Mouse (Mus musculus): Measurements from ENCODE around the gene Ddx39b. TPM values are rescaled to one million over a fixed set of nuclear protein-coding genes. Genes with fewer than 3 reads are reported as not detected.

The Ddx39b gene
- total and polyA plus RNA-seq, 3 experiments, result 82.3 to 148 (median 83.4) TPM

GRCm38 (mm10) chr17:35239700-35240099, 1.8 kb upstream of the Ddx39b start:
- 62% methylated on average over 5 of the region's 5 CpGs for WGBS
- peak overlapping the region; percentile 98; the same call in 1 of the 2 replicates for H3K27ac ChIP-seq
- TF ChIP-seq POLR2A (IDR thresholded peaks at IDR 0.05; ENCODE audit: insufficient read depth, low read depth, low read length), result no peak
- TF ChIP-seq CTCF (IDR thresholded peaks at IDR 0.05), result no peak
- TF ChIP-seq EP300 (IDR thresholded peaks at IDR 0.05; ENCODE audit: insufficient read depth, low read depth, low read length), result no peak
- no peak for DNase-seq
- peaks cover 4% of the 10 kb centered on the region for H3K79me2 ChIP-seq (replicated peaks; ENCODE audit: control insufficient read depth, insufficient read depth, low read length)
- H3K9ac ChIP-seq (ENCODE audit: low read depth, low read length), result no peak overlapping the region
- peaks cover 13% of the 10 kb centered on the region for H3K36me3 ChIP-seq (ENCODE audit: control insufficient read depth, insufficient read depth, low read length)
- no peaks in the 10 kb centered on the region for H3K27me3 ChIP-seq (ENCODE audit: control insufficient read depth, insufficient read depth, low read length)
- intact Hi-C loops (cut with DNase I), result loop anchor here (5.0 to 10.0 kb wide), 5 partner anchors 117 to 405 kb away; partner anchors contain the start of genes Csnk2b, Dxo, Gpank1 and Nelfe
- H3K4me3 ChIP-seq, result no peak overlapping the region
- peaks cover 14% of the 10 kb centered on the region for H3K4me1 ChIP-seq (ENCODE audit: control insufficient read depth, insufficient read depth, low read length)

- Histone ChIP-seq H3K9ac (ENCODE audit: low read depth, low read length) (peak overlapping the region; percentile 63; the same call in 1 of the 2 replicates), H3K36me3 (ENCODE audit: control insufficient read depth, insufficient read depth, low read length) (peaks cover 19% of the 10 kb centered on the region), H3K4me3 (peak overlapping the region; percentile 77), H3K4me1 (ENCODE audit: control insufficient read depth, insufficient read depth, low read length) (peaks cover 15% of the 10 kb centered on the region), H3K79me2 (replicated peaks; ENCODE audit: control insufficient read depth, insufficient read depth, low read length) (peaks cover 4% of the 10 kb centered on the region), H3K27ac (peak overlapping the region; percentile 98), H3K27me3 (ENCODE audit: control insufficient read depth, insufficient read depth, low read length) (no peaks in the 10 kb centered on the region)
- intact Hi-C loops (cut with DNase I), result loop anchor here (5.0 to 10.0 kb wide), 2 partner anchors 238 to 406 kb away; partner anchors contain the start of genes Dxo, Stk19 and Vars
- 21% methylated on average over 12 of the region's 12 CpGs for WGBS
- no peak for DNase-seq
- no peak for TF ChIP-seq POLR2A (IDR thresholded peaks at IDR 0.05; ENCODE audit: insufficient read depth, low read depth, low read length)
- TF ChIP-seq EP300 (IDR thresholded peaks at IDR 0.05; ENCODE audit: insufficient read depth, low read depth, low read length), result no peak
- TF ChIP-seq CTCF (IDR thresholded peaks at IDR 0.05), result no peak
Observed at GRCm38 (mm10) chr17:35240384-35241304, 902 bp upstream of the Ddx39b start.

GRCm38 (mm10) chr17:35242015-35242941, 732 bp downstream of the Ddx39b start:
- Histone ChIP-seq H3K36me3 (ENCODE audit: control insufficient read depth, insufficient read depth, low read length) (peaks cover 21% of the 10 kb centered on the region), H3K27me3 (ENCODE audit: control insufficient read depth, insufficient read depth, low read length) (no peaks in the 10 kb centered on the region), H3K79me2 (replicated peaks; ENCODE audit: control insufficient read depth, insufficient read depth, low read length) (peaks cover 4% of the 10 kb centered on the region), H3K9ac (ENCODE audit: low read depth, low read length) (peak overlapping the region; percentile 91), H3K4me3 (peak overlapping the region; percentile 77), H3K4me1 (ENCODE audit: control insufficient read depth, insufficient read depth, low read length) (peaks cover 18% of the 10 kb centered on the region), H3K27ac (peak overlapping the region; percentile 98)
- TF ChIP-seq POLR2A (IDR thresholded peaks at IDR 0.05; ENCODE audit: insufficient read depth, low read depth, low read length) (no peak; the same call in 1 of the 2 replicates), CTCF (IDR thresholded peaks at IDR 0.05) (peak; percentile 29), EP300 (IDR thresholded peaks at IDR 0.05; ENCODE audit: insufficient read depth, low read depth, low read length) (peak; percentile 24; the same call in 1 of the 2 replicates)
- peak; percentile 61 to 64 for DNase-seq
- intact Hi-C loops (cut with DNase I), result loop anchor here (5.0 to 10.0 kb wide), 2 partner anchors 240 to 407 kb away; partner anchors contain the start of genes Dxo, Stk19 and Vars
- under 1% methylated on average over 55 of the region's 55 CpGs for WGBS

- H3K36me3 ChIP-seq (ENCODE audit: control insufficient read depth, insufficient read depth, low read length), result peaks cover 26% of the 10 kb centered on the region
- TF ChIP-seq POLR2A (IDR thresholded peaks at IDR 0.05; ENCODE audit: insufficient read depth, low read depth, low read length), result no peak
- TF ChIP-seq EP300 (IDR thresholded peaks at IDR 0.05; ENCODE audit: insufficient read depth, low read depth, low read length), result no peak
- TF ChIP-seq CTCF (IDR thresholded peaks at IDR 0.05), result no peak
- no peaks in the 10 kb centered on the region for H3K27me3 ChIP-seq (ENCODE audit: control insufficient read depth, insufficient read depth, low read length)
- peak overlapping the region; percentile 77 for H3K4me3 ChIP-seq
- 1% methylated on average over 16 of the region's 16 CpGs for WGBS
- peaks cover 18% of the 10 kb centered on the region for H3K4me1 ChIP-seq (ENCODE audit: control insufficient read depth, insufficient read depth, low read length)
- H3K79me2 ChIP-seq (replicated peaks; ENCODE audit: control insufficient read depth, insufficient read depth, low read length), result peaks cover 4% of the 10 kb centered on the region
- peak overlapping the region; percentile 91 for H3K9ac ChIP-seq (ENCODE audit: low read depth, low read length)
- peak overlapping the region; percentile 98 for H3K27ac ChIP-seq
- peak; percentile 63 to 68 for DNase-seq
- intact Hi-C loops (cut with DNase I), result loop anchor here (5.0 to 10.0 kb wide), 2 partner anchors 241 to 408 kb away; partner anchors contain the start of genes Dxo, Stk19 and Vars
Observed at GRCm38 (mm10) chr17:35243086-35243485, 1.5 kb downstream of the Ddx39b start.

GRCm38 (mm10) chr17:35244999-35245398, 3.5 kb downstream of the Ddx39b start:
- Histone ChIP-seq H3K27me3 (ENCODE audit: control insufficient read depth, insufficient read depth, low read length) (no peaks in the 10 kb centered on the region), H3K9ac (ENCODE audit: low read depth, low read length) (no peak overlapping the region), H3K4me1 (ENCODE audit: control insufficient read depth, insufficient read depth, low read length) (peaks cover 18% of the 10 kb centered on the region), H3K4me3 (no peak overlapping the region), H3K36me3 (ENCODE audit: control insufficient read depth, insufficient read depth, low read length) (peaks cover 26% of the 10 kb centered on the region), H3K79me2 (replicated peaks; ENCODE audit: control insufficient read depth, insufficient read depth, low read length) (peaks cover 4% of the 10 kb centered on the region), H3K27ac (no peak overlapping the region)
- intact Hi-C loops (cut with DNase I), result loop anchor here (5.0 to 10.0 kb wide), 2 partner anchors 243 to 410 kb away; partner anchors contain the start of genes Dxo, Stk19 and Vars
- TF ChIP-seq CTCF (IDR thresholded peaks at IDR 0.05), result no peak
- TF ChIP-seq POLR2A (IDR thresholded peaks at IDR 0.05; ENCODE audit: insufficient read depth, low read depth, low read length), result no peak
- no peak for TF ChIP-seq EP300 (IDR thresholded peaks at IDR 0.05; ENCODE audit: insufficient read depth, low read depth, low read length)
- DNase-seq, result no peak
- WGBS, result 34% methylated on average over 2 of the region's 2 CpGs

Data from heart, adult 2 months (tissue).